Mouse (Mus musculus): Measurements from ENCODE around the gene Col27a1. TPM values are rescaled to one million over a fixed set of nuclear protein-coding genes. Genes with fewer than 3 reads are reported as not detected.

The Col27a1 gene
- polyA plus RNA-seq, 1 experiment from 2014 or later = 1.4 TPM

DNA sequence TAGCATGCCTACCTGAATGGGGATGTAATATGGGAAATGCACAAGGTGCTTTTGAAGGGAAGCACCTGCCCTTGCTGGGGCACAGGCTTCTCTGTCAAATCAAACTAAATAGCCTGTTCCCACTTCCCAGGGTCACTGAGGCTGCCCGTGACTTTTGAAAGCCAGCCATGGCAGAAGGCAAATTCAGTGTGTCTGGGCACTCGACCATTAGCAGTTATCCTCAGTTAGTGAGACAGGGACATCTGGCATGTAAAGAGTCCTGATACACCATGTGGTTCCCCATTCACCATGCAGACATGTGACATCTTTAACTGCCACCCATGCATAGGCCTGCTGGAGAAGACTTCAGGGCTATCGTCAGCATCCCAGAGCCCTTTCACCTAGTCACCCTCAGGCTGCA is 5.3 kb downstream of the Col27a1 start:
- no peaks in the 10 kb centered on the region for H3K9me3 ChIP-seq (ENCODE audit: control insufficient read depth, low read length)
- 79% methylated on average over 3 of the region's 3 CpGs for WGBS
- ATAC-seq (ENCODE audit: low FRiP score, low TSS enrichment) (no peak), DNase-seq (no peak)
- no peak overlapping the region for H3K4me2 ChIP-seq (ENCODE audit: low read length)
- H3K9ac ChIP-seq (replicated peaks; ENCODE audit: low read length) = no peak overlapping the region
- no peaks in the 10 kb centered on the region for H3K36me3 ChIP-seq (ENCODE audit: control insufficient read depth, insufficient read depth, low read length)
- H3K4me3 ChIP-seq (replicated peaks; ENCODE audit: low read depth, low read length) = no peak overlapping the region
- H3K27ac ChIP-seq (replicated peaks; ENCODE audit: low read depth, low read length) = no peak overlapping the region
- peaks cover 8% of the 10 kb centered on the region for H3K4me1 ChIP-seq (ENCODE audit: control insufficient read depth, insufficient read depth, low read length)
- peaks cover 15% of the 10 kb centered on the region for H3K27me3 ChIP-seq (ENCODE audit: control insufficient read depth, insufficient read depth, low read length)

DNA sequence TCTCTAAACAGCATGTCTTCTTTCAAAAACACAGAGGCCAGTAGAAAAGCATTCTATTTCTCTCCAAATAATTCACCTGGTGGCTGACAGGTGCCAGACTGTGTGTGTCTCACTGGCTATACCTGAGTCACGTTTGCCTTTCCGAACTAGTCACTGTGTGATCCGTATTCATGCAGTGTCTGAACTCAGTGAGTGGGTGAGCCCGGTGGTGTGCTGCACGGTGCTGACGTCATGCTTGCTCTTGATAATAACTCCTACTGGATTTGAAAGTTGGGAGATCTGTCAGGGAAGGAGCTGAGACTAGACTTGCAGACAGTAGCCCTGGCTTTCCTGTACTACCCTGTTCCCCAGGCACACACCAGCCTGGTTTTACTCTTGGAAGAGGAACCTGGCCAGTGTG is 5.8 kb downstream of the Col27a1 start:
- no peak overlapping the region for H3K4me3 ChIP-seq (replicated peaks; ENCODE audit: low read depth, low read length)
- H3K4me1 ChIP-seq (ENCODE audit: control insufficient read depth, insufficient read depth, low read length) = peaks cover 2% of the 10 kb centered on the region
- H3K36me3 ChIP-seq (ENCODE audit: control insufficient read depth, insufficient read depth, low read length) = no peaks in the 10 kb centered on the region
- H3K27me3 ChIP-seq (ENCODE audit: control insufficient read depth, insufficient read depth, low read length) = peaks cover 9% of the 10 kb centered on the region; the same call in 1 of the 2 replicates
- no peak overlapping the region for H3K27ac ChIP-seq (replicated peaks; ENCODE audit: low read depth, low read length)
- WGBS = 84% methylated on average over 6 of the region's 6 CpGs
- DNase-seq = no peak
- H3K4me2 ChIP-seq (ENCODE audit: low read length) = no peak overlapping the region
- ATAC-seq (ENCODE audit: low FRiP score, low TSS enrichment) = no peak
- H3K9ac ChIP-seq (replicated peaks; ENCODE audit: low read length) = no peak overlapping the region
- no peaks in the 10 kb centered on the region for H3K9me3 ChIP-seq (ENCODE audit: control insufficient read depth, low read length)

DNA sequence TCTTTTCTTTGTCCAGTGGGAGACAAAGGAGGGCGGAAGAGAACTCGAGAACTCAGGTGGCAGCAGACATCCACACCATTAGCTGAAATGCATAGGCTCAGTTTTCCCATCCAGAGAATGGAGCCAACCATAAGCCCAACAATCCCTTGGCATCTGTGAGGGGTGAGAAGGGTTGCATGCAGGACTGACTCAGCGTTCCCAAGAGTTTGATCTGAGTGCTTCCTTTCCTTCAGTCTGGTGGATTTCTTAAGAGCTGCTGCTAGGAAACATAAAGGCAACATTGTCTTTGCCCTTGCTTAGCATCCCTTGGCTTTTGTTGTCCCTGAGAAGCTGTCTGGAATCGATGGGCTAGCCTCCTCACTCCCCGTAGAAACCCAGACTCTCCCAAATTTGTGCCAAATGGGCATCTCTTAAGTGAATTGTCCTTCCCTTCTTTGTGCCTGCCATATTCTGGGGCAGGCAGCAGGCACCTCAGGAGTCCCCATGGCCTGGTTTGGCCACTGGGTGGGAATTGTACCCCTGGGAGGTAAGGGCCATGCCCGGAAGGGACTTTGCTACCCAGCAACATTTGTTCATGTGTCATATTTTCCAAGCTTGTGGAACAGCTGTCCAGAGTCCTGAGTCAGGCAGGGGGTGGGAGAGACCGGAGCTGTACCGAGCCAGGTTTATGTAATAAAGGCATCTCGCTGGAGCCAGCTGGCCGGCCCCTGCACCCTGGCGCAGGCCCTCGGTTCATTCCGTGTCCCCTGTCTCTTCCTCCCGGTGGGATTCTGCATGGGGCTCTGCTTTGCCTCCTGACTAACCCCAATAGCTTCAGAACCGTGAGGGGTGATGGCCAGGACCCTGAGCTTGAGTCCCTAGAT is 7.5 kb downstream of the Col27a1 start:
- Histone ChIP-seq H3K4me2 (ENCODE audit: low read length) (no peak overlapping the region), H3K27ac (replicated peaks; ENCODE audit: low read depth, low read length) (no peak overlapping the region), H3K36me3 (ENCODE audit: control insufficient read depth, insufficient read depth, low read length) (no peaks in the 10 kb centered on the region), H3K4me1 (ENCODE audit: control insufficient read depth, insufficient read depth, low read length) (peaks cover 2% of the 10 kb centered on the region; the same call in 1 of the 2 replicates), H3K27me3 (ENCODE audit: control insufficient read depth, insufficient read depth, low read length) (0 out of 2 replicates have a peak, but pooled peaks cover 5% of the 10 kb centered on the region), H3K9ac (replicated peaks; ENCODE audit: low read length) (no peak overlapping the region), H3K9me3 (ENCODE audit: control insufficient read depth, low read length) (no peaks in the 10 kb centered on the region), H3K4me3 (replicated peaks; ENCODE audit: low read depth, low read length) (no peak overlapping the region)
- ATAC-seq (ENCODE audit: low FRiP score, low TSS enrichment) (no peak), DNase-seq (no peak)
- 87% methylated on average over 15 of the region's 15 CpGs for WGBS

DNA sequence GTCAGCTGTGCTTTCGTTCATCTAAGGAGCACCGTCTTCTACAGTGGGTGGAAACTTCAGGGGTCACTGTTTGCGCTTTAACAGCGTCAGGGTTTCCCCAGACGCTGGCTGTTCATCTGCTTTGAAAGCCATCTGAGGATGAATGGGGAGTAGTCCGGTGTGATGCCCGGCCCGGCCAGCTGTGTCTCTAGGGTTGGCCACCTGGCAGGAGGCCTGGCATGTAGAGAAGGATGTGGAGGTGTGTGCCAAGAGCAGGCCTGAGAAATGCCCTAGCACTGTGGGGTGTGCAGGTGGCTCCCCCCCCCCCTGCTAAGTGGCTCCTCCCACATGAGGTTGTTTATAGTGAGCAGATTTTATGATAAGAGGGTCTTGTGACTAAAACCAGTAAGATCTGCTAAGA is 8.4 kb downstream of the Col27a1 start:
- Histone ChIP-seq H3K4me3 (replicated peaks; ENCODE audit: low read depth, low read length) (no peak overlapping the region), H3K27me3 (ENCODE audit: control insufficient read depth, insufficient read depth, low read length) (no peaks in the 10 kb centered on the region), H3K27ac (replicated peaks; ENCODE audit: low read depth, low read length) (no peak overlapping the region), H3K4me1 (ENCODE audit: control insufficient read depth, insufficient read depth, low read length) (peaks cover 7% of the 10 kb centered on the region; the same call in 1 of the 2 replicates), H3K9me3 (ENCODE audit: control insufficient read depth, low read length) (no peaks in the 10 kb centered on the region), H3K36me3 (ENCODE audit: control insufficient read depth, insufficient read depth, low read length) (no peaks in the 10 kb centered on the region), H3K9ac (replicated peaks; ENCODE audit: low read length) (no peak overlapping the region), H3K4me2 (ENCODE audit: low read length) (no peak overlapping the region)
- ATAC-seq (ENCODE audit: low FRiP score, low TSS enrichment) (no peak), DNase-seq (no peak)
- 71% methylated on average over 8 of the region's 8 CpGs for WGBS

DNA sequence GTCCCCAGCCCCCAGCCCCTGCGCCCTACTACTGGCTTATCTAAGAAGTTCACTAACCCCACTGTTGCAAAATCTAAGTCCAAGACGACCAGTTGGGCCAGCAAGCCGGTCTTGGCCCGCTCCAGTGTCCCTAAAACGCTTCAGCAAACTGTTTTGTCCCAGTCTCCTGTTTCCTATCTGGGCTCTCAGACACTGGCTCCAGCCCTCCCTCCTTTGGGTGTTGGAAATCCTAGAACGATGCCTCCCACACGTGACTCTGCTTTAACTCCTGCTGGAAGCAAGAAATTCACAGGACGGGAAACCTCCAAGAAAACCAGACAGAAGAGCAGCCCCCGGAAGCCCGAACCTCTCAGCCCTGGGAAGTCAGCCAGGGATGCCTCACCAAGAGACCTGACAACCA is 11.6 kb downstream of the Col27a1 start:
- H3K9me3 ChIP-seq (ENCODE audit: control insufficient read depth, low read length) = no peaks in the 10 kb centered on the region

DNA sequence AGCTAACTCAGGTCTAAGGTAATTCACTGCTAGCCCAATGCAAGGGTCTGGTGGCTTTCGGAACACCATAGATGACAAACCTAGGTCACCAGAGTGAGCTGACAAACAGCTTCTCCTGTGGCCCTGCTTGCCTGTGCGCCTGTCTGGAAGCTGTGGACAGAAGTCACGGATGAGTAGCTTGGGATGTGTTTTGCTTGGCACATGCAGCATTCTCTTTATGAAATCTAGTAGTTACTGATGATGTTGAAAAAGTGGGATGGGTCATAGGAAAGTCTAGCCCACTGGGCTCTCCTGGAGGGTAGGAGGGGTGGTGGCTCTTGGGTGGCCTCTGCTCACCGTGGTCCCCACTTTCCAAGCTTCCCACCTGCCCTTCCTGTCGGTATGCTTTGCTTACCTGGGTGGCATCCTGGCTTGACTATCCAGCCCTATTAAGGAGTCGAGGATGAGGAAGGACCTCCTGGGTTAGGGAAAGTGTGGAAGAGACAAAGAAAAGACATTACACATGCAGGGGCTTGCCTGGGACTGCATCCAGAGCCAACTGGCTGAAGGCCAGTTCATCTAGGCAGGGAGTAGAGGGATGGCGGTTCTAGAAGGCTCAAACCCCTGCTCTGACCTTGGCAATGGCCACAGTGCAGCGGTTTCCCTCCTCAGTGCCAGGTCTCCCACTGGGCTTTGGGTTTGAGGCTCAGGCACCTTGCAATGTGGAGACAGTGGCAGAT is 12.5 kb downstream of the Col27a1 start:
- WGBS = 77% methylated on average over 8 of the region's 8 CpGs
- Histone ChIP-seq H3K27me3 (ENCODE audit: control insufficient read depth, insufficient read depth, low read length) (no peaks in the 10 kb centered on the region), H3K4me3 (replicated peaks; ENCODE audit: low read depth, low read length) (no peak overlapping the region), H3K9me3 (ENCODE audit: control insufficient read depth, low read length) (no peaks in the 10 kb centered on the region), H3K9ac (replicated peaks; ENCODE audit: low read length) (no peak overlapping the region), H3K36me3 (ENCODE audit: control insufficient read depth, insufficient read depth, low read length) (no peaks in the 10 kb centered on the region), H3K4me2 (ENCODE audit: low read length) (no peak overlapping the region), H3K27ac (replicated peaks; ENCODE audit: low read depth, low read length) (no peak overlapping the region), H3K4me1 (ENCODE audit: control insufficient read depth, insufficient read depth, low read length) (peaks cover 21% of the 10 kb centered on the region)
- DNase-seq (peak; percentile 67), ATAC-seq (ENCODE audit: low FRiP score, low TSS enrichment) (peak; percentile 5; the same call in 1 of the 2 replicates)

More for the DNA sequence above, 11.6 kb downstream of the Col27a1 start:
- no peaks in the 10 kb centered on the region for H3K36me3 ChIP-seq (ENCODE audit: control insufficient read depth, insufficient read depth, low read length)
- H3K27me3 ChIP-seq (ENCODE audit: control insufficient read depth, insufficient read depth, low read length) = no peaks in the 10 kb centered on the region
- no peak overlapping the region for H3K9ac ChIP-seq (replicated peaks; ENCODE audit: low read length)
- peaks cover 21% of the 10 kb centered on the region for H3K4me1 ChIP-seq (ENCODE audit: control insufficient read depth, insufficient read depth, low read length)
- no peak for ATAC-seq (ENCODE audit: low FRiP score, low TSS enrichment)
- no peak overlapping the region for H3K27ac ChIP-seq (replicated peaks; ENCODE audit: low read depth, low read length)
- 82% methylated on average over 10 of the region's 10 CpGs for WGBS
- no peak for DNase-seq
- no peak overlapping the region for H3K4me2 ChIP-seq (ENCODE audit: low read length)
- no peak overlapping the region for H3K4me3 ChIP-seq (replicated peaks; ENCODE audit: low read depth, low read length)

DNA sequence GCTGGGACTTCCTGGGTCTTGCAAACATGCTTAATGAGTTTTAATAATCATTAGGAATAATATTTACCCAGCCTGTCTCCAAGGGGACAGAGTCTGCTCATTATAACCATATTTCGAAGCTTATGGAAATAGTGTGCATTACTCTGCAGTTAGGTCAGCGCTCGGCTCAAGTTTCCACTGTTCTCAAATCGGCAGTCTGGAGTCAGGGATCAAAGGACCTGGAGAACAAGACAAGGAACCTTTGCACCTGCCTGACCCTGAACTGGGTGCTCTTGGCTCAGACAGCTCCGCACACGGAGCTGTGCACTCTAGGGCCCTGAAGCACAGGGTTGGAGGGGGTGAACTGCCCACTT is 13.1 kb downstream of the Col27a1 start:
- H3K4me1 ChIP-seq (ENCODE audit: control insufficient read depth, insufficient read depth, low read length) = peaks cover 21% of the 10 kb centered on the region

DNA sequence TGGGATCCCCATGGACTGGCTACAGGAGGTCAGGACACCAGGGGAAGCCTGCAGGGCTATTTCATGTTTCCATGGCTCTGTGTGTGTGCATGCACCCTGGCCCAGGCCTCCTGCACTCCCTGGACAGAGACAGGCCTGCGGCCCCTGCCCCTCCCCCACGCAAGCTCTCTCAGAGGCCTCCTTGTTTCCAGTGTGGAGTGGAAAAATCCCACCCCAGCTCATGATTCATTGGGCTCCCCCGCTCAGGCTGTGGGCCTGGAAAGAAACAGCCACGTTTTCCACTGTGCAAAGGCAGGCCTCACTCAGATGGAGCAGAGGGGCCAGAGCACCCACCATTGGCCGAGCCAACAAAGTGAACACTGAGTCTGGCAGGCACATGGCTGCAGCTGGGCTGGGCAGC is 15.1 kb downstream of the Col27a1 start:
- H3K27ac ChIP-seq (replicated peaks; ENCODE audit: low read depth, low read length) = no peak overlapping the region
- ATAC-seq (ENCODE audit: low FRiP score, low TSS enrichment) (peak; percentile 37; the same call in 1 of the 2 replicates), DNase-seq (peak; percentile 36)
- 60% methylated on average over 5 of the region's 5 CpGs for WGBS
- H3K4me1 ChIP-seq (ENCODE audit: control insufficient read depth, insufficient read depth, low read length) = peaks cover 21% of the 10 kb centered on the region
- H3K4me2 ChIP-seq (ENCODE audit: low read length) = no peak overlapping the region
- H3K36me3 ChIP-seq (ENCODE audit: control insufficient read depth, insufficient read depth, low read length) = no peaks in the 10 kb centered on the region
- H3K9me3 ChIP-seq (ENCODE audit: control insufficient read depth, low read length) = no peaks in the 10 kb centered on the region
- no peak overlapping the region for H3K4me3 ChIP-seq (replicated peaks; ENCODE audit: low read depth, low read length)
- H3K27me3 ChIP-seq (ENCODE audit: control insufficient read depth, insufficient read depth, low read length) = no peaks in the 10 kb centered on the region
- 0 out of 2 replicates have a peak overlapping the region, but pooled peaks have one; percentile 10 for H3K9ac ChIP-seq (replicated peaks; ENCODE audit: low read length)

More for the DNA sequence above, 13.1 kb downstream of the Col27a1 start:
- H3K36me3 ChIP-seq (ENCODE audit: control insufficient read depth, insufficient read depth, low read length) = no peaks in the 10 kb centered on the region
- no peak overlapping the region for H3K9ac ChIP-seq (replicated peaks; ENCODE audit: low read length)
- 81% methylated on average over 6 of the region's 6 CpGs for WGBS
- DNase-seq (no peak), ATAC-seq (ENCODE audit: low FRiP score, low TSS enrichment) (no peak)
- H3K9me3 ChIP-seq (ENCODE audit: control insufficient read depth, low read length) = no peaks in the 10 kb centered on the region
- no peak overlapping the region for H3K27ac ChIP-seq (replicated peaks; ENCODE audit: low read depth, low read length)
- no peaks in the 10 kb centered on the region for H3K27me3 ChIP-seq (ENCODE audit: control insufficient read depth, insufficient read depth, low read length)
- H3K4me2 ChIP-seq (ENCODE audit: low read length) = no peak overlapping the region
- no peak overlapping the region for H3K4me3 ChIP-seq (replicated peaks; ENCODE audit: low read depth, low read length)

All from midbrain, embryonic 14.5 days (tissue).